32 mouse cellular contexts compared by ENCODE assay signal in the genomic region with DNA sequence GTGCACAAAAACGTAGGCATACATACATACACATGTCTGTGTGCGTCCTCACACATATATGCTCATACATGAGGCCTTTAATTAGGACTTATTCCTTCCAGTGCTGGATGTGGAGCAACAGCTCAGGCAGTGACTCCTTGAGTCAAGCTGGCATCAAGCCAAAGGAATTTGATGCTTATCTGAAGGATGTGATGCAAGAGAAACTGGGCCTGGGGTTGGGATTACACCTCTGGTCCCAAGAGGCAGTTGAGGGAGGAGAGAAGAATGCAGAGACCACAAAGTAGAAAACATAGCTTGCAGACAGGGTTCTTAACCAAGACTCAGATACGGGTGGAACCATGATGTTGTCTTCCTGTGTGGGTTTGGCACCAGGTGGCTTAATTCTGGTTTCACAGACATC.
DNase-seq lines count a peak whose midpoint lies in the region; ATAC-seq and TF ChIP-seq lines count a peak whose summit lies in the region.
"Had no signal": no experiment of that assay in that cellular context is flagged by ENCODE, and none has a peak within 500 bp of the region (broad histone marks: within the 10 kb centered on the region; RNA-seq: fewer than 3 reads in every experiment).

No protein-coding gene starts in this region.

- no peak overlapping the region for H3K4me2 ChIP-seq in neural tube, embryonic 11.5 days (ENCODE audit: low read depth)
- H3K4me2 ChIP-seq in midbrain, embryonic 16.5 days (ENCODE audit: low read length) = no peak overlapping the region
- H3K4me2 ChIP-seq: heart, embryonic 12.5 days; hindbrain, embryonic 13.5 days; liver, embryonic 12.5 days; midbrain, embryonic 12.5 days; neural tube, embryonic 15.5 days had no signal

- TF ChIP-seq CTCF in gastrocnemius, adult 2 months (IDR thresholded peaks at IDR 0.05) = no peak
- TF ChIP-seq CTCF in brain, embryonic 14.5 days (IDR thresholded peaks at IDR 0.05; ENCODE audit: borderline replicate concordance, extremely low read depth, insufficient read depth, insufficient read length) = no peak

- no peaks in the 10 kb centered on the region for H3K36me3 ChIP-seq in neural tube, embryonic 11.5 days (ENCODE audit: control insufficient read depth, insufficient read depth, low read length)
- H3K36me3 ChIP-seq in midbrain, embryonic 16.5 days (ENCODE audit: control insufficient read depth, insufficient read depth, low read length) = no peaks in the 10 kb centered on the region
- H3K36me3 ChIP-seq: forebrain, embryonic 10.5 days; heart, embryonic 12.5 days; hindbrain, embryonic 13.5 days; liver, embryonic 12.5 days; midbrain, embryonic 12.5 days; neural tube, embryonic 15.5 days had no signal

- intact Hi-C loops in gastrocnemius, adult 2 months (cut with DNase I) = no loop called here

- H3K4me3 ChIP-seq in gastrocnemius, adult 2 months = no peak overlapping the region
- H3K4me3 ChIP-seq in neural tube, embryonic 11.5 days (ENCODE audit: low read depth, low read length) = no peak overlapping the region
- no peak overlapping the region for H3K4me3 ChIP-seq in midbrain, embryonic 16.5 days (ENCODE audit: low read depth, low read length)
- H3K4me3 ChIP-seq: forebrain, embryonic 10.5 days; heart, embryonic 12.5 days; hindbrain, embryonic 13.5 days; liver, embryonic 12.5 days; midbrain, embryonic 12.5 days; neural tube, embryonic 15.5 days had no signal

- H3K9me3 ChIP-seq in neural tube, embryonic 11.5 days (ENCODE audit: control insufficient read depth, low read length) = no peaks in the 10 kb centered on the region
- H3K9me3 ChIP-seq in midbrain, embryonic 16.5 days (replicated peaks; ENCODE audit: control insufficient read depth, low read length, poor library complexity, severe bottlenecking) = peaks cover 3% of the 10 kb centered on the region; the same call in 1 of the 2 replicates

- H3K4me1 ChIP-seq in neural tube, embryonic 11.5 days (ENCODE audit: control insufficient read depth, insufficient read depth, low read length) = no peaks in the 10 kb centered on the region
- no peaks in the 10 kb centered on the region for H3K4me1 ChIP-seq in midbrain, embryonic 16.5 days (ENCODE audit: control insufficient read depth, insufficient read depth, low read length)
- H3K4me1 ChIP-seq: heart, embryonic 12.5 days; liver, embryonic 12.5 days; megakaryocyte, embryonic 14.5 days had no signal

- H3K27me3 ChIP-seq in neural tube, embryonic 11.5 days (ENCODE audit: control insufficient read depth, insufficient read depth, low read length) = no peaks in the 10 kb centered on the region
- H3K27me3 ChIP-seq in midbrain, embryonic 16.5 days (ENCODE audit: control insufficient read depth, insufficient read depth, low read depth, low read length) = no peaks in the 10 kb centered on the region
- H3K27me3 ChIP-seq: heart, embryonic 12.5 days; hindbrain, embryonic 13.5 days; liver, embryonic 12.5 days; megakaryocyte, embryonic 14.5 days; midbrain, embryonic 12.5 days; neural tube, embryonic 15.5 days had no signal

- no peak overlapping the region for H3K27ac ChIP-seq in gastrocnemius, adult 2 months
- no peak overlapping the region for H3K27ac ChIP-seq in neural tube, embryonic 11.5 days (ENCODE audit: low read depth, low read length)
- H3K27ac ChIP-seq in midbrain, embryonic 16.5 days (ENCODE audit: low read length) = no peak overlapping the region
- H3K27ac ChIP-seq: forebrain, embryonic 10.5 days; hindbrain, embryonic 13.5 days; liver, embryonic 12.5 days; midbrain, embryonic 12.5 days; neural tube, embryonic 15.5 days had no signal

- WGBS in neural tube, embryonic 11.5 days = 89% methylated on average over 3 of the region's 3 CpGs
- 90% methylated on average over 3 of the region's 3 CpGs for WGBS in midbrain, embryonic 16.5 days

- peak; percentile 3 for DNase-seq in gastrocnemius, postnatal 25 days
- DNase-seq in gastrocnemius, adult 2 months = no peak
- peak; percentile 7 for DNase-seq in neural tube, embryonic 11.5 days (ENCODE audit: low spot score)
- no peak for DNase-seq in neural tube, embryonic 10.5 days (ENCODE audit: extremely low spot score, low spot score)
- DNase-seq in 3134 (ENCODE audit: extremely low read depth, insufficient read length, low spot score) = peak; percentile 47
- DNase-seq in brain, embryonic 14.5 days (ENCODE audit: low read depth) = peak; percentile 19
- DNase-seq: adrenal gland, adult 2 months; adrenal gland, postnatal 36 days; B cell, adult 2 months; cerebellum, adult 8-10 months; cerebellum, postnatal 25 days; forebrain, postnatal 0 days; gastrocnemius, postnatal 14 days; heart, adult 18-20 months; heart, postnatal 4 days; kidney, adult 8-10 months; kidney, postnatal 10 days; layer of hippocampus, postnatal 36 days; left cerebral cortex, postnatal 4 days; liver, postnatal 0 days; right cerebral cortex, adult 18-20 months; spleen, adult 18-20 months had no signal

- no peak for ATAC-seq in neural tube, embryonic 11.5 days (ENCODE audit: insufficient read depth, low FRiP score, low TSS enrichment)
- ATAC-seq in midbrain, embryonic 16.5 days = no peak
- ATAC-seq: activated CD4-positive, CD25-positive, alpha-beta regulatory T cell, adult 4 months; forebrain, postnatal 0 days; intestine, embryonic 16.5 days; liver, embryonic 12.5 days; liver, postnatal 0 days had no signal

- H3K9ac ChIP-seq in neural tube, embryonic 11.5 days (ENCODE audit: low read length) = no peak overlapping the region
- no peak overlapping the region for H3K9ac ChIP-seq in midbrain, embryonic 16.5 days (ENCODE audit: low read depth, low read length)
- H3K9ac ChIP-seq: forebrain, postnatal 0 days; heart, embryonic 12.5 days; hindbrain, embryonic 13.5 days; liver, embryonic 12.5 days; liver, postnatal 0 days; midbrain, embryonic 12.5 days; neural tube, embryonic 15.5 days had no signal

- TF ChIP-seq POLR2A in brain, embryonic 14.5 days (IDR thresholded peaks at IDR 0.05; ENCODE audit: borderline replicate concordance, extremely low read depth, insufficient read depth, insufficient read length, poor library complexity, severe bottlenecking) = no peak

Comparison
In these comparisons a context has a peak if more than half of its experiments do, and no peak if none do; other contexts are left out.
1. DNase-seq: peak in gastrocnemius, postnatal 25 days (single experiment), neural tube, embryonic 11.5 days (single experiment), 3134 (single experiment) and brain, embryonic 14.5 days (single experiment); none in gastrocnemius, adult 2 months (single experiment) and neural tube, embryonic 10.5 days (single experiment).